Mouse (Mus musculus) kidney, postnatal 10 days (tissue): ENCODE measurements at regions not wholly inside any gene's neighbourhood (a gene's known extent, or its start where the extent isn't known, plus 50 kb on each side); places are given as distances from the start of the nearest gene placed in this dataset.

Experiments used
- DNase-seq: peaks from one replicate; pipeline ENCODE4 v3.0.0; 2021; ENCODE audit warnings: mixed read lengths

GRCm38 (mm10) chr1:78876156-78876555, 59.6 kb downstream of the Kcne4 start:
- no peak for DNase-seq

- no peak for DNase-seq
Observed at GRCm38 (mm10) chr1:78879246-78879645, 62.7 kb downstream of the Kcne4 start.

GRCm38 (mm10) chr1:78882455-78882854, 65.9 kb downstream of the Kcne4 start:
- DNase-seq: no peak

- no peak for DNase-seq
Observed at GRCm38 (mm10) chr1:78889241-78889640, 72.7 kb downstream of the Kcne4 start.

- DNase-seq: no peak
Observed at GRCm38 (mm10) chr1:78891344-78891743, 74.8 kb downstream of the Kcne4 start.

- peak; percentile 47 for DNase-seq
Observed at GRCm38 (mm10) chr1:78894301-78894700, 77.7 kb downstream of the Kcne4 start.

GRCm38 (mm10) chr1:78895112-78895511, 78.6 kb downstream of the Kcne4 start:
- no peak for DNase-seq

- peak; percentile 8 for DNase-seq
Observed at GRCm38 (mm10) chr1:78907591-78907990, 91.0 kb downstream of the Kcne4 start.

GRCm38 (mm10) chr1:78907991-78908390, 91.4 kb downstream of the Kcne4 start:
- peak; percentile 45 for DNase-seq

GRCm38 (mm10) chr1:78913791-78914190, 97.2 kb downstream of the Kcne4 start:
- no peak for DNase-seq

- DNase-seq: no peak
Observed at GRCm38 (mm10) chr1:78919863-78920262, 103.3 kb downstream of the Kcne4 start.

- no peak for DNase-seq
Observed at GRCm38 (mm10) chr1:78929975-78930374, 113.4 kb downstream of the Kcne4 start.

GRCm38 (mm10) chr1:78939871-78940270, 123.3 kb downstream of the Kcne4 start:
- no peak for DNase-seq

GRCm38 (mm10) chr1:78945588-78945987, 129.0 kb downstream of the Kcne4 start:
- no peak for DNase-seq

GRCm38 (mm10) chr1:78980051-78980450, 163.5 kb downstream of the Kcne4 start:
- no peak for DNase-seq
